Mouse (Mus musculus) brown adipose tissue, adult 24 weeks (tissue): ENCODE data around the gene Gm16440. TPM values are rescaled to one million over a fixed set of nuclear protein-coding genes. Genes with fewer than 3 reads are reported as not detected.
A peak's percentile ranks its signal among the peaks of the same experiment; 100 is the strongest.
"Not testable (repeated sequence)": the region's sequence is repeated elsewhere in the genome, so short reads cannot be mapped to it uniquely, and the experiment has no call there.

Experiments
- H3K27ac ChIP-seq: fragments of 200-500 bp; replicated peaks from 2 replicates; pipeline ENCODE4 v1.5.1; 2012; ENCODE audit warnings: low read depth, mild to moderate bottlenecking, low read length
- H3K4me1 ChIP-seq: fragments of 200-500 bp; 2 replicates; pipeline ENCODE4 v1.6.1; 2012; ENCODE audit warnings: low read length, mixed read lengths; ENCODE audit not compliant: control insufficient read depth, insufficient read depth, insufficient read length
- H3K4me3 ChIP-seq: fragments of 200-500 bp; 2 replicates; pipeline ENCODE4 v1.5.1; 2012; ENCODE audit warnings: low read depth, mild to moderate bottlenecking, low read length, moderate library complexity; ENCODE audit not compliant: insufficient read depth
- polyA plus RNA-seq: library from polyadenylated mRNA; stranded (reverse); fragments of >200 nt; gene quantifications from 2 replicates; pipeline ENCODE4 v1.2.4, GENCODE M21; 2012; ENCODE audit not compliant: missing spikeins, insufficient read depth, insufficient read length

Gene Gm16440
- not detected in 2 replicates for polyA plus RNA-seq

DNA sequence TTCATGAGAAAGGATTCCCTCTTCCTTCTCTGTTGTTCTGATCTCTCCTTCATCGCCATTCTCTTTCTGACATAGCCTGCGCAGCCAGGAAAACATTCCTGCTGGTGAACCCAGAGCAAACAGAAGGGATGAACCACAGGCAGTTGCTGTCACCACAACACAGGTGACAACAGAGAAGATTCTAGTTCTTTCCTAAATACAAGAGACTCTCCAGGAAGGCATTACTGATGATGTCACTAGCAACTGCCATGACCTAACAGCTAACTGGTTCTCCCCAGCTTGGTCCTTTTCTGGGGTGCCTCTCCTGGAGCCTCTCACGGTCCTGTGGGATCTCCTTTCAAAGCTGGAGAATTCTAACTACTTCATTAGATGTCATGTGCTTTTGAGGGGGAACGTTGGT lies at the start of gene Gm16440:
Gm16440 (minus strand) TSS at position 101 of the 400 bp plus-strand sequence.
- not testable (repeated sequence) for H3K27ac ChIP-seq, H3K4me1 ChIP-seq, H3K4me3 ChIP-seq

DNA sequence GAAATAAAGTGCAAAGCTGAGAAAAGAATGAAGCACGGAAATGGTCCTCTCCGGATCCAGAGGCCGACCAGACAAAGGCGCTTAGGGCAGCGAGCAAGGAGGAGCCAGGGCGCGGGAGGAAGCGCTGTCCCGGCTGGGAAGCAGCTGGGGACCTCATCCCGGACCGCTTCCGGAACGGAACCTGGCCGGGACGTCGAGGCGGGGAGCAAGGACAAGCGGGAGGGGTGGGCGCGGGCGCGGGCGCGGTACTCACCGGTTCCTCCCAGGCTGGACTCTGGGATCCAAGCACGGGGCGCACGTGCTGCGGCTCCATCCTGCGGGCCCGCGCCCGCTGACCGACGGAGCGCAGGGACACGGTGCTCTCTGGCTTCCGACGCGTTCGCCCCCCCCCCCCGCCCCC lies 36.6 kb upstream of the Gm16440 start:
- not testable (repeated sequence) for H3K4me1 ChIP-seq, H3K4me3 ChIP-seq, H3K27ac ChIP-seq

- not testable (repeated sequence) for H3K4me3 ChIP-seq, H3K4me1 ChIP-seq
- H3K27ac ChIP-seq = peak overlapping the region; percentile 56
Observed at GRCm38 (mm10) chr14:6426353-6426752, 36.2 kb upstream of the Gm16440 start.

DNA sequence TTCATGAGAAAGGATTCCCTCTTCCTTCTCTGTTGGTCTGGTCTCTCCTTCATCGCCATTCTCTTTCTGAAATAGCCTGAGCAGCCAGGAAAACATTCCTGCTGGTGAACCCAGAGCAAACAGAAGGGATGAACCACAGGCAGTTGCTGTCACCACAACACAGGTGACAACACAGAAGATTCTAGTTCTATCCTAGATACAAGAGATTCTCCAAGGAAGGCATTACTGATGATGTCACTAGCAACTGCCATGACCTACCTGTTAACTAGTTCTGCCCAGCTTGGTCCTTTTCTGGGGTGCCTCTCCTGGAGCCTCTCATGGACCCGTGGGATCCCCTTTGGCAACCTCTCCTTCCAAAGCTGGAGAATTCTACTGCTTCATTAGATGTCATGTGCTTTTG lies 22.3 kb upstream of the Gm16440 start, which contains the start of gene Gm3591:
Gm3591 (minus strand) TSS at position 101 of the 400 bp plus-strand sequence.
- H3K27ac ChIP-seq, H3K4me1 ChIP-seq, H3K4me3 ChIP-seq: not testable (repeated sequence)

DNA sequence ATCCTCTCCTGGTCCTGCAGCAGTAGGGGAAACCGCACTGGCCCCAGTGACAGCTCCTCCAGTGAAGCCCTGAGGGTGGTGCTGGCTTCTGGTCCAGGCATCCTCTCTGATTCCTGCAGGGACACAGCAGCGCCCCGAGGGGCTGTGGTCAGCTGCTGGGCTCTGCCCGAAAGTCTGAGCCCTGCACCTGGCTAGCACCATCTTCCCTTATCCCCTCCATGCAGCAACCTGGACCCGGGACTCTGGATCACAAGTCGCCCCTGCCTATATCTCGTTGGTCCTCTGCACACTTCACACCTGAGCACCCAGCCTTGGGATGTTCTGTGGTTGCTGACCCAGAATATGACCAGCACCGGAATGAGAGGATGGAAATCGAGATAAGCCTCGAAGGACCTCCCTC lies 46.5 kb downstream of the Gm16440 start, which contains the start of gene Gm3618:
Gm3618 (minus strand) TSS at position 101 of the 400 bp plus-strand sequence.
- not testable (repeated sequence) for H3K27ac ChIP-seq, H3K4me3 ChIP-seq, H3K4me1 ChIP-seq

Other genes with a start within 250 kb of the Gm16440 start
- not detected in 2 replicates for gene Gm21560, start 171.0 kb downstream of the Gm16440 start, polyA plus RNA-seq
- gene Gm3411, start 103.1 kb downstream of the Gm16440 start, polyA plus RNA-seq = not detected in 2 replicates
- gene Gm21103, start 85.5 kb downstream of the Gm16440 start, polyA plus RNA-seq = not detected in 2 replicates
- gene Gm3618, start 46.6 kb downstream of the Gm16440 start, polyA plus RNA-seq = not detected in 2 replicates
- not detected in 2 replicates for gene Gm3591, start 22.2 kb upstream of the Gm16440 start, polyA plus RNA-seq
- not detected in 2 replicates for gene Gm3594, start 54.3 kb upstream of the Gm16440 start, polyA plus RNA-seq
- gene Gm8356, start 147.0 kb upstream of the Gm16440 start, polyA plus RNA-seq = not detected in 2 replicates
- not detected in 2 replicates for gene Gm3629, start 200.3 kb upstream of the Gm16440 start, polyA plus RNA-seq
- not detected in 2 replicates for gene Gm3460, start 232.1 kb upstream of the Gm16440 start, polyA plus RNA-seq